Mouse (Mus musculus) adrenal gland, adult 8-10 months (tissue): ENCODE results near the gene Galnt6. TPM values are rescaled to one million over a fixed set of nuclear protein-coding genes. Genes with fewer than 3 reads are reported as not detected.

ENCODE experiments used
- DNase-seq: peaks from one replicate; pipeline ENCODE4 v3.0.0; 2022
- microRNA-seq, 2 experiments: library from miRNA; unstranded; fragments of <30 nt; microRNA quantifications; one replicate each; pipeline ENCODE4 v1.2.0; 2022
- total RNA-seq, 4 experiments: library from RNA; stranded (reverse); gene quantifications; 2 replicates each; pipeline ENCODE4 v1.2.4; 2022

The Galnt6 gene
- total RNA-seq, 4 experiments from 2014 or later, result 5.1 to 7.2 (median 5.8) TPM

- DNase-seq, result no peak
These were observed 77.6 kb downstream of the Galnt6 start for GRCm38 (mm10) chr15:100651610-100652009.

GRCm38 (mm10) chr15:100650111-100650510 is 79.1 kb downstream of the Galnt6 start:
- DNase-seq, result no peak

GRCm38 (mm10) chr15:100646161-100646560 is 83.0 kb downstream of the Galnt6 start:
- DNase-seq, result no peak

- DNase-seq, result no peak
These were observed 86.7 kb downstream of the Galnt6 start for GRCm38 (mm10) chr15:100642451-100642850.

Small RNA genes within 50 kb of the gene (microRNA-seq; reads per million reads assigned to microRNA genes)
- 0 reads per million in 2 experiments for gene Mir6961

Other genes with a start within 250 kb of the Galnt6 start
- gene Csrnp2, start 233.9 kb downstream of the Galnt6 start, total RNA-seq, result 1 to 10 TPM; 5.7 to 8.5 (median 6.7) TPM
- 10 to 100 TPM; 25.6 to 38.0 (median 30.8) TPM for gene Tfcp2, start 177.4 kb downstream of the Galnt6 start, total RNA-seq
- gene Pou6f1, start 129.4 kb downstream of the Galnt6 start, total RNA-seq, result 10 to 100 TPM; 17.1 to 33.5 (median 23.8) TPM
- 100 to 1,000 TPM; 235 to 259 (median 252) TPM for gene Dazap2, start 114.0 kb downstream of the Galnt6 start, total RNA-seq
- gene Smagp, start 92.4 kb downstream of the Galnt6 start, total RNA-seq, result 10 to 100 TPM; 42.7 to 64.0 (median 55.6) TPM
- 1 to 10 TPM; 2.5 to 7.0 (median 3.8) TPM for gene Bin2, start 59.8 kb downstream of the Galnt6 start, total RNA-seq
- gene Cela1, start 41.5 kb downstream of the Galnt6 start, total RNA-seq, result 100 to 1,000 TPM; 107 to 119 (median 115) TPM
- 10 to 100 TPM in 3 of 4 experiments, 1 to 10 TPM in 1; 6.2 to 20.5 (median 11.4) TPM for gene Slc4a8, start 32.4 kb upstream of the Galnt6 start, total RNA-seq
- 10 to 100 TPM in 2 of 4 experiments, 1 to 10 TPM in 2; 4.1 to 14.9 (median 8.5) TPM for gene Scn8a, start 140.5 kb upstream of the Galnt6 start, total RNA-seq